Mouse (Mus musculus): ENCODE results near the gene Alppl2. TPM values are rescaled to one million over a fixed set of nuclear protein-coding genes. Genes with fewer than 3 reads are reported as not detected.

Gene Alppl2
- polyA plus RNA-seq, 1 experiment = not detected

- Histone ChIP-seq H3K79me2 (ENCODE audit: control insufficient read depth, insufficient read depth) (no peaks in the 10 kb centered on the region), H3ac (ENCODE audit: control insufficient read depth, insufficient read length) (no peak overlapping the region), H3K36me3 (ENCODE audit: control insufficient read depth, insufficient read depth) (no peaks in the 10 kb centered on the region), H3K4me3 (no peak overlapping the region), H3K27me3 (ENCODE audit: control insufficient read depth, insufficient read depth, insufficient read length) (no peaks in the 10 kb centered on the region), H3K4me2 (ENCODE audit: low read depth) (no peak overlapping the region)
- no peak for TF ChIP-seq MYOG (IDR thresholded peaks at IDR 0.05; ENCODE audit: control insufficient read depth in 1 of 3, insufficient read depth in 1 of 3, insufficient read length in 2 of 3, low read depth in 2 of 3)
- TF ChIP-seq TCF12 (IDR thresholded peaks at IDR 0.05; ENCODE audit: insufficient read depth, poor library complexity, severe bottlenecking) = no peak
- TF ChIP-seq CEBPB (IDR thresholded peaks at IDR 0.05; ENCODE audit: insufficient read depth, poor library complexity, severe bottlenecking) = no peak
- TF ChIP-seq POLR2A (IDR thresholded peaks at IDR 0.05; ENCODE audit: insufficient read length, low read depth) = no peak
- no peak for TF ChIP-seq REST (IDR thresholded peaks at IDR 0.05; ENCODE audit: insufficient read depth, insufficient read length)
- no peak for TF ChIP-seq POLR2AphosphoS2 (IDR thresholded peaks at IDR 0.05; ENCODE audit: insufficient read length, low read depth)
- no peak for TF ChIP-seq TCF3 (IDR thresholded peaks at IDR 0.05; ENCODE audit: insufficient read length, low read depth)
- TF ChIP-seq MAX (IDR thresholded peaks at IDR 0.05; ENCODE audit: low read depth) = no peak
- TF ChIP-seq USF1 (IDR thresholded peaks at IDR 0.05; ENCODE audit: low read depth) = no peak
Observed at GRCm38 (mm10) chr1:87057075-87057474, 32.7 kb downstream of the Alppl2 start.

- Histone ChIP-seq H3K27me3 (ENCODE audit: control insufficient read depth, insufficient read depth, insufficient read length) (no peaks in the 10 kb centered on the region), H3K79me2 (ENCODE audit: control insufficient read depth, insufficient read depth) (no peaks in the 10 kb centered on the region), H3K4me3 (no peak overlapping the region), H3K36me3 (ENCODE audit: control insufficient read depth, insufficient read depth) (no peaks in the 10 kb centered on the region), H3K4me2 (ENCODE audit: low read depth) (peak overlapping the region; percentile 49), H3ac (ENCODE audit: control insufficient read depth, insufficient read length) (no peak overlapping the region)
- no peak for TF ChIP-seq POLR2A (IDR thresholded peaks at IDR 0.05; ENCODE audit: insufficient read length, low read depth)
- peak in 2 of 3 experiments; percentile 50 to 85 for TF ChIP-seq MYOG (IDR thresholded peaks at IDR 0.05; ENCODE audit: control insufficient read depth in 1 of 3, insufficient read depth in 1 of 3, insufficient read length in 2 of 3, low read depth in 2 of 3)
- TF ChIP-seq MYOD1 (IDR thresholded peaks at IDR 0.05; ENCODE audit: control insufficient read depth in 1 of 3, insufficient read length in 2 of 3, low read depth in 2 of 3) = peak in 2 of 3 experiments; percentile 70 to 89
- TF ChIP-seq TCF12 (IDR thresholded peaks at IDR 0.05; ENCODE audit: insufficient read depth, poor library complexity, severe bottlenecking) = peak; percentile 10
Observed at GRCm38 (mm10) chr1:87051369-87051768, 38.4 kb downstream of the Alppl2 start.

DNA sequence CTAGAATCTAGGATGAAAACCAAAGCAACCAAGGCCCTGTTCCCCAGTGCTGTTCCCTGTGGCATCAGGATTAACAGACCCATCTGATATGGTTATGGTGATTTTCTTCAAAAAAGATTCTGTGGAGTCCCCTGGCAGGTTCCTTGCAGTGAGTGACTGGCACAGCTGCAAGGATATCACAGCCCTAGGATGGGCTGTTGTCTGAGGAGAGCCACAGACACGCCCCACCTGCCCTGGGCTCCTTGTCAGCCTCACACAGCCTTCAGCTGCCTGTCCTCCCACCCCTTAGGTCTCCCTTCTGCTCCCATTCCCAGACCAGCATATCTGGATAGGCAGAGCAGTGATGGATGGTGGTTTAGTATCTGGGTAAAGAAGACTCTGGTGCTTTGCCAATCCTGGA lies 39.0 kb downstream of the Alppl2 start:
- Histone ChIP-seq H3ac (ENCODE audit: control insufficient read depth, insufficient read length) (no peak overlapping the region), H3K4me2 (ENCODE audit: low read depth) (peak overlapping the region; percentile 49), H3K36me3 (ENCODE audit: control insufficient read depth, insufficient read depth) (no peaks in the 10 kb centered on the region), H3K4me3 (no peak overlapping the region), H3K79me2 (ENCODE audit: control insufficient read depth, insufficient read depth) (no peaks in the 10 kb centered on the region), H3K27me3 (ENCODE audit: control insufficient read depth, insufficient read depth, insufficient read length) (no peaks in the 10 kb centered on the region)
- peak; percentile 48 to 93 (median 85) for TF ChIP-seq MYOG (IDR thresholded peaks at IDR 0.05; ENCODE audit: control insufficient read depth in 1 of 3, insufficient read depth in 1 of 3, insufficient read length in 2 of 3, low read depth in 2 of 3)
- TF ChIP-seq MYOD1 (IDR thresholded peaks at IDR 0.05; ENCODE audit: control insufficient read depth in 1 of 3, insufficient read length in 2 of 3, low read depth in 2 of 3) = peak; percentile 86 to 99 (median 99)
- no peak for TF ChIP-seq E2F4 (IDR thresholded peaks at IDR 0.05; ENCODE audit: insufficient read depth)
- TF ChIP-seq SRF (IDR thresholded peaks at IDR 0.05; ENCODE audit: control insufficient read depth, insufficient read length, low read depth) = no peak
- TF ChIP-seq TCF12 (IDR thresholded peaks at IDR 0.05; ENCODE audit: insufficient read depth, poor library complexity, severe bottlenecking) = peak; percentile 75
- TF ChIP-seq TCF3 (IDR thresholded peaks at IDR 0.05; ENCODE audit: insufficient read length, low read depth) = peak; percentile 84

DNA sequence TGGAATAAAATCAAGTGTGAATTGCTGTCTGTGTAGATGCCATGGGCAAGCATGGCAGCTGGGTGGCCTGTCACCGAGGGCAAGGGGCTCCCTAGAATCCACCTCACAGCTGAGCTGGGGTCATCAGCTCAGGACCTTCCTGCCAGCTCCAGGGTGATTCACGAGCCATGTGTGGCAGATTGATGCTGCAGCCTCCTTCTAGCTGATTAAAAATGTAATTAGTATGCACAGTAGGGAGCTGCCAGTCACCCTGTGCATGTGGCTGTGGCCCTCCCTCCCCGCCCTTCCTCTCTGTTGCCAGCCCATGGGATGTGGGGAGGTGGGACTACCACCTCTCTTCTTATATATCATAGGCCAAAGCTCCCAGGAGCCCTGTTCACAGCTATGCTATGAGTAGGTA lies 39.7 kb downstream of the Alppl2 start:
- Histone ChIP-seq H3K4me3 (no peak overlapping the region), H3K4me2 (ENCODE audit: low read depth) (no peak overlapping the region), H3ac (ENCODE audit: control insufficient read depth, insufficient read length) (no peak overlapping the region), H3K27me3 (ENCODE audit: control insufficient read depth, insufficient read depth, insufficient read length) (no peaks in the 10 kb centered on the region), H3K79me2 (ENCODE audit: control insufficient read depth, insufficient read depth) (no peaks in the 10 kb centered on the region), H3K36me3 (ENCODE audit: control insufficient read depth, insufficient read depth) (no peaks in the 10 kb centered on the region)
- no peak for TF ChIP-seq POLR2A (IDR thresholded peaks at IDR 0.05; ENCODE audit: insufficient read length, low read depth)
- no peak for TF ChIP-seq REST (IDR thresholded peaks at IDR 0.05; ENCODE audit: insufficient read depth, insufficient read length)
- no peak for TF ChIP-seq TCF12 (IDR thresholded peaks at IDR 0.05; ENCODE audit: insufficient read depth, poor library complexity, severe bottlenecking)
- no peak for TF ChIP-seq CEBPB (IDR thresholded peaks at IDR 0.05; ENCODE audit: insufficient read depth, poor library complexity, severe bottlenecking)
- no peak for TF ChIP-seq USF1 (IDR thresholded peaks at IDR 0.05; ENCODE audit: low read depth)
- no peak for TF ChIP-seq SRF (IDR thresholded peaks at IDR 0.05; ENCODE audit: control insufficient read depth, insufficient read length, low read depth)
- no peak for TF ChIP-seq TCF3 (IDR thresholded peaks at IDR 0.05; ENCODE audit: insufficient read length, low read depth)
- TF ChIP-seq MAX (IDR thresholded peaks at IDR 0.05; ENCODE audit: low read depth) = no peak
- no peak for TF ChIP-seq E2F4 (IDR thresholded peaks at IDR 0.05; ENCODE audit: insufficient read depth)
- TF ChIP-seq POLR2AphosphoS2 (IDR thresholded peaks at IDR 0.05; ENCODE audit: insufficient read length, low read depth) = no peak
- TF ChIP-seq MYOD1 (IDR thresholded peaks at IDR 0.05; ENCODE audit: control insufficient read depth in 1 of 3, insufficient read length in 2 of 3, low read depth in 2 of 3) = no peak
- no peak for TF ChIP-seq MYOG (IDR thresholded peaks at IDR 0.05; ENCODE audit: control insufficient read depth in 1 of 3, insufficient read depth in 1 of 3, insufficient read length in 2 of 3, low read depth in 2 of 3)

DNA sequence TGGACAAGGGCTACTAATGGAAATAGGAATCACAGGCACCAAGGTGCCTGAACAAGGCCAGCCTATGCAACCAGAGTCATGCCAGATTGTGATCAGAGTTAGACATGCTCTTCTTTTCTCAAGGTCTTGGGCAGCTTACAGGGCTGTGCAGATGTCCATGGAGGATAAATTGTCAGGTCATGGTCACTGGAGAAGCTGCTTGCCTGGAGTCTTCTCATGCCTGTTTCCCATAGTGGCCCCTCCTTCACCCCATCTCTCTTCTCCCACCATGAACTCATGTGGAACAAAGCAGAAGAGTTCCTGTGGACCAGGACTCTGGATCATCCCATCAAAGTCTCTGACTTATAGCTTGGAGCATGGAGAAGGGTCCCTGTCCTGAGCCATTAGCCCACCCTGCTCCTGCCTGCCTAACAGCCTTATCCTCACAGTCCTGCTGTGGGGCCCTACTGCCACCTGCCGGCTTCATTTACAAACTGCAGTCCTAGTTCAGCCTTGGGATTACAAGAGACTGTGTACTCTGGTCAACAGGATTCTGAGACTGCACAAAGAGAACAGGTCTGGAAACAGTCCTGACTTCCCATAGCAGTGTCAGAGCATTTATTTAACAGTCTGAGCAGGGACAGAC lies 47.8 kb downstream of the Alppl2 start:
- no peak for TF ChIP-seq TCF12 (IDR thresholded peaks at IDR 0.05; ENCODE audit: insufficient read depth, poor library complexity, severe bottlenecking)
- no peak for TF ChIP-seq POLR2A (IDR thresholded peaks at IDR 0.05; ENCODE audit: insufficient read length, low read depth)
- no peak for TF ChIP-seq SRF (IDR thresholded peaks at IDR 0.05; ENCODE audit: control insufficient read depth, insufficient read length, low read depth)
- no peak for TF ChIP-seq E2F4 (IDR thresholded peaks at IDR 0.05; ENCODE audit: insufficient read depth)
- no peak for TF ChIP-seq POLR2AphosphoS2 (IDR thresholded peaks at IDR 0.05; ENCODE audit: insufficient read length, low read depth)
- no peak for TF ChIP-seq MAX (IDR thresholded peaks at IDR 0.05; ENCODE audit: low read depth)
- TF ChIP-seq REST (IDR thresholded peaks at IDR 0.05; ENCODE audit: insufficient read depth, insufficient read length) = no peak
- no peak for TF ChIP-seq MYOD1 (IDR thresholded peaks at IDR 0.05; ENCODE audit: control insufficient read depth in 1 of 3, insufficient read length in 2 of 3, low read depth in 2 of 3)
- no peak for TF ChIP-seq CEBPB (IDR thresholded peaks at IDR 0.05; ENCODE audit: insufficient read depth, poor library complexity, severe bottlenecking)
- TF ChIP-seq MYOG (IDR thresholded peaks at IDR 0.05; ENCODE audit: control insufficient read depth in 1 of 3, insufficient read depth in 1 of 3, insufficient read length in 2 of 3, low read depth in 2 of 3) = no peak
- TF ChIP-seq TCF3 (IDR thresholded peaks at IDR 0.05; ENCODE audit: insufficient read length, low read depth) = no peak
- no peak for TF ChIP-seq USF1 (IDR thresholded peaks at IDR 0.05; ENCODE audit: low read depth)
- H3K4me3 ChIP-seq = no peak overlapping the region
- no peak overlapping the region for H3K4me2 ChIP-seq (ENCODE audit: low read depth)
- no peak overlapping the region for H3ac ChIP-seq (ENCODE audit: control insufficient read depth, insufficient read length)
- no peaks in the 10 kb centered on the region for H3K27me3 ChIP-seq (ENCODE audit: control insufficient read depth, insufficient read depth, insufficient read length)
- H3K36me3 ChIP-seq (ENCODE audit: control insufficient read depth, insufficient read depth) = no peaks in the 10 kb centered on the region
- no peaks in the 10 kb centered on the region for H3K79me2 ChIP-seq (ENCODE audit: control insufficient read depth, insufficient read depth)
